Mouse (Mus musculus) hematopoietic stem cell, adult 5-6 weeks (primary cell): ENCODE data around the gene Olfr523. TPM values are rescaled to one million over a fixed set of nuclear protein-coding genes. Genes with fewer than 3 reads are reported as not detected.

ENCODE experiments used
- ATAC-seq, 2 experiments: fragments of 125-278 bp in 1 of 2; replicated peaks in 1 of 2; 2 replicates each; pipeline ENCODE4 v1.8.0; 2016 to 2017; ENCODE audit warnings: inconsistent platforms in 2 of 2, mild to moderate bottlenecking in 2 of 2, moderate number of reproducible peaks in 2 of 2, low read depth in 1 of 2, moderate TSS enrichment in 1 of 2; ENCODE audit not compliant: low FRiP score in 2 of 2, poor library complexity in 2 of 2, severe bottlenecking in 2 of 2, insufficient read depth in 1 of 2, low TSS enrichment in 1 of 2
- total RNA-seq: library from RNA; stranded (forward); fragments of 172-1452, 232-1000 nt; gene quantifications from 2 replicates; pipeline ENCODE4 v1.2.3, GENCODE M21; 2017

Gene Olfr523
- total RNA-seq, 1 experiment from 2014 or later = not detected

DNA sequence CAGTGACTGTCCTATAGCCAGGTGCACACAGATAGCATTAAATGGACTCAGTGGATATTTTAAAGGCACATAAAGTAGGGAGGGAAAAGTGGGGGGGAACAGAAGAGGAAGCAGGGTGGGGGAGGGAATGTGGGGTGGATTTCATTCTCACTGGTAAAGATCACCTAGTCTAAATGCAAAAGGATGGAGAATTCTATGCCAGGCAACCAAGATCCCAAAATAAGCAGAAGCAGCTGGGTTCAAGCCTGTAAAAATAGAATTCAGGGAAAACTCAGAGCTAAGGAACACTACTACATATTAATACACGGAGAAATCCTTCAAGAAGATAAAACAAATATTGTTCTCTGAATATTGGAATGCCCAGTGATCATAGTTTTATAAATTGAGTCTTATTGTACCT, 5.1 kb upstream of the Olfr523 start:
- no peak for ATAC-seq

DNA sequence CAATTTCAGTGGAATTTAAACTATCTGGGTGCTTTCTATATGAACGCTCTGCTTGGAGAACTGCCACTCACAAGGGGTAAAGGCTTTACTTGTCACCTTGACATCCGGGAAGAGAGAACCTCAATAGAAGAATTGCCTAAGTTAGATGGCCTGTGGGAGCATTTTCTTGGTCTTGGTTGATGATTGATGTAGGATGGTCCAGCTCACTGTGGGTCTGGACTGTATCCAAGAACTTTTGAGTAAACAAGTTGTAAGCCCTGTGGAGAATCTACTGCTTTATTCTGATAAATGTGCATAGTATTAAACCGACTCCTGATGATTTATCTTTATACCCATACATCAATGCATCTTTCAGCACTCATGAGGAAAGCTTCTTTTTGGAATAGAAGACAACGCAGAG, 3.6 kb upstream of the Olfr523 start:
- no peak for ATAC-seq

DNA sequence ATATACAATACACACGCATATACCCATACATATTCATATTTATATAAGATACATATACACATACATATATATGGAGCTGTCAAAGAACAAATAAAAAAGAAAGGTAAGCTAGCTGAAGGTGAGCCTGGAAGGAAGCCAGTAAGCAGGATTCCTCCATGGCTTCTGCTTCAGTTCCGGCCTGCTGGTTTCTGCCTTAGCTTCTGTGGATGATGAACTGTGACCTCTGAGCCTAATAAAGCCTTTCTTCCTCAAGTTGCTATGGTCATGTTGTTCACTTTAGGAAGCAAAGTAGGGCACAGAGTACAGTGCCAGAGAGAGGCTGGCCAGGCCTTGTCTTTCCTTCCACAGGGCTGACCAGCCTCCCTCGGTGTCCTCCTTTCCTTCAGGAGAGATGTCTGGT, 2.2 kb upstream of the Olfr523 start:
- ATAC-seq = no peak

DNA sequence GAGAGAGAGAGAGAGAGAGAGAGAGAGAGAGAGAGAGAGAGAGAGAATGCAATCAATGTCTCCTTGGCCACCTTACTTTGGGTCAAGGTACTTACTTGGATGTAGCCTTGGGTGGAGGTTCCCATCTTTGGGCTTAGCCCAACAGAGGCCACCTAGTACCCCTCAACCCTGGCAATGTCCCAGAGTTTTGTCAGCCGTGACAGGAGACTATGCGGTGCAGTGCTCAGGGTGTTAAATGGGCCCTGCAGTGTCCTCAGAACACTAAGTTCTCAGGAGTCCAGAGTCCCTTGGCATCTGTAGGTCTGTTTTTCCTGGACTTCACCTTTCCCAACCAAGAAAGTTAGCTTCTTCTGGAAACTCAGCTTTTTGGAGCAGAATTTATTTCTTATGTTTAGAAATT, 6.2 kb downstream of the Olfr523 start:
- no peak for ATAC-seq

DNA sequence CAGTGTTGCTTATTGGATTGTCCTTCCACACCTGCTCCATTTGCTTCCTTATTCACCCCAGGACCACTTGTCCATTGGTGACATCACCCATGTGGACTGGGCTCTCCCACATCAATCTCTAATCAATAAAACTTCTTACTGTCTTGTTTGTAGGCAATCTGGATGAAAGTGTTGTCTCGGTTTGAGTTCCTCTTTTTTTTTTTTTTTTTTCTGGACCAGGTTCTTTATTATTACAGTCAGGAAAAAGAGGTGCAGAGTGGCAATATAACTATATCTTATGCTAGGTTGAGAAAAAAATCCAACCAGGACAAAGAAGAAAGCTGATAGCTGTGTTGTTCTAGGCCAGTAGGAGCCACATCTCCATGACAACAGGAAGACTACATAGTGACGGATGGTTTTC, 7.7 kb downstream of the Olfr523 start:
- no peak for ATAC-seq

DNA sequence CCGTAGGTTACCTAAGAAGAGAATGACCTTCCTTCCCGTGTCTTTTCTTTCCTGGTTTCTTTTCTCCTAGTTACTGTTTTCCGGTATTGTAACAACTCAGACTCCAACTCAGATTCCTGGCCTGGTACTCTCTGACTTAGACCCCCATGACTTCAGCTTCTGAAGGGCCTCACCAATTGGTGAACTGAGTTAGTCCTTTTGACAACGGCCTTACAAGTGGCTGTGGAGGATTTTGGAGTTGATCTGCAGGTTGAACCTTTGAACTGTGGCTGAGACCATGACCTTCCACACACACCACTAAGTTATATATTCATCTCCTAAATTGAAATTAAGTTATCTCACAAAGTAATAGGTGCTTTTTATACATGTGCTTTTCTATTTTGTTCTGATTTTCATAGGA, 11.2 kb downstream of the Olfr523 start:
- no peak for ATAC-seq

DNA sequence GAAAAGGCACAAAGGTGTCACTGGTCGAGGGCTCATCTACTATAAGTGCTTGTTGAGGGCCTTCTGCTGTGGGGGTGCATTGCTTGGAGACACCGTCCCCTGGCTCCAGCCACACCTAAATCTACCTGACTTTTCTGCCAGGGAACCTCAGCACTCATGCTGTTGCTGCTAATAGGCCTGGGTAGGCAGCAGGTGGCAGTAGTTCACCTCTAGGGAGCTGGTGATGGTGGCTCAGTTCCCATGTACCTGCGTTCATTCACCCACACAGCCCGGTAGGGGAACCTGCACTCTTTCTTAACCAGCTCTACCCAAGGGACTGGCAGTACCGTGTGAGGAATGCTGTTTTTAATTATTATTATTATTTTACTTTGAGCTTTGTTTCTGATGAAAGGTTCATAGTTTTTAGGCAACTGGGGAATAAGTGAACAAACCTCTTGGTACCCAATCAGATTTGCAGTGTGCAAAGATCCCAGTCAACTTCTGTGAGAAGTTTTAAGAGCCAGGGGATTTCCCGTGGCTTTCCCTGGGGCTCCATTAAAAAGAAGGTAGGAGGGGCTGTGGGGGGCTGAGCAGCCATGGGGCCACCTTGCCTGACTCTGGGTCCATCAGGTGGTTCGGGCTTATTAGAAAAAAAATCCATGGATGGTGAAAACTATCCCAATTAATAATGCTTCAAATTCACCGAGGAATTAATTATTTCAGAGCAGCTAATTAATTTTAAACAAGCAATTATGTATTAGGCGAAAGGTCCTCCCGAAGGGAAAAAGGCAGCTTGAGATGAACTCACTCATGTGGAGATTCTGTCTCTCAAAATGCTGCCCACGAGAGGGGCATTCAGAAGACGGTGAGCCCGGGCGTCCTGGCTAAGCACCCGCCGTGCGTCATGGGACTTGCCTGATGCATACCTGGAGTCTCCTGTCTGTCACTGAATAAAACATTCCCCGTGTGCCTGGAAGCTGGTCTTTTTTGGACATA, 13.9 kb downstream of the Olfr523 start:
- no peak for ATAC-seq

DNA sequence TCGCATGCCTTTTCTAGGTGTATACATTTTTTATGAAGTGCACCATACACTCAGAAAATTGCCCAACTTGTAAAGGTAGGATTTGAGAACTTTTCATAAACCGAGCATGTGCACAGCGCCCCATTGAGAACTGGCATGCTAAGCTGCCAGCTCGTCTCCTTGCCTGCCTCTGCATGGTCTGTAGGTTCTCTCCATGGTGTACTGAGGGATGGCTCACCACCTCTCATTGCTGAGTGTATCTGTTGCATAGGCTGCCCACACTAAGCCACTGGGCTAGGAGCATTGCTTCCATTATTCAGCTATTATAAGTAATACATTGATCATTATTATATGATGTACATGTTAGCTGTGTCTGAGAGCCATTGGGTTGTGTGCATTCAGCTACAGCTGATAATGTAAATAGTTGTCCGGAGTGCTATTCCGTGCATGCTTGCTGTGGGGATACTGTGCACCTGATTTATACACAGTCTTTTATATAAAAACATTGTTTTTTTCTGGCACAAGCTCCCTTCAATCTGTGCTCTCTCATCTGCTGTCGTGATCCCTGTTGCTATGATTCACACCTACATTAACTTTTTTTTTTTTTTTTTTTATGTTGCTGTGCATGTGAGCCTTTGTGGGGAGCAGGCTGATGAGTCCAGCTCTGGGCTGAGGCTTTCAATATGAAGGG, 14.8 kb downstream of the Olfr523 start:
- ATAC-seq = no peak

DNA sequence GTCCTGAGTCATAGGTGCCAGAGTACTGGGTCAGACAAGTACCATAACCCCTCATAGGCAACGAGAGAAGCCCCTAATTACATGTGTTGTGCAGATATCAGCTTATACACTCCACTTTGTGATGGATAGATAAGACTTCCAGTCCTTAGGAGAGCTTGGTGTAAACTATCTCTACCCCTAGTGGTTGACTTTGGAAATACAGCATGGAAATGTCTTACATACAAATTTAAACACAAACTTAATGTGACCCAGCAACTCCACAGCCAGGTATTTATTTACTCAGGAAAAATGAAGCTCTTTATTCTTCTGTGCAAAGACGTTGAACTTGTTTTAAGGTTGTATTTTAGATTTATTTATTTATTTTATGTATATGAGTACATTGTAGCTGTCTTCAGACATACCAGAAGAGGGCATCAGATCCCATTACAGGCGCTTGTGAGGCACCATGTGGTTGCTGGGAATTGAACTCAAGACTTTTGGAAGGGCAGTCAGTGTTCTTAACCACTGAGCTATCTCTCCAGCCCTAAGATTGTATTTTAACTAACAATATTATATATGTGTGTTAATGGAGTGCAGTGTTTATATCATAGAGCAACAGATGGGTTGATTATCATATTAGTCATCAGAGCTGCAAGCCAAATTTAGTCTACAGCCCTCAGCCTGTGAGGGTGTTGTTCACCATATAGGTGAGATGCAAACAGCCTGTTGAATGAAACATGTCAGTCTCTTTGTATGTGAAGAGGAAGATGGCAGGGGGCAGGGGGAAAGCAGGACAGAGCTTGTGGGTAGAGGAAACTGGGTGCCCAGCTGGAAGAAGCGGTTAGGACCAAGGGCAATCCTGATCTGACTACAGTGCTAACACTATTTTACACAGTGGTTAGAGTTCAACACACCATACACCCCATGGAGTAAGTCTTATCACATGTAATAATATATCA, 15.6 kb downstream of the Olfr523 start:
- 0 out of 4 replicates have a peak, but pooled peaks of 1 of the 2 experiments have one; percentile 45 for ATAC-seq

DNA sequence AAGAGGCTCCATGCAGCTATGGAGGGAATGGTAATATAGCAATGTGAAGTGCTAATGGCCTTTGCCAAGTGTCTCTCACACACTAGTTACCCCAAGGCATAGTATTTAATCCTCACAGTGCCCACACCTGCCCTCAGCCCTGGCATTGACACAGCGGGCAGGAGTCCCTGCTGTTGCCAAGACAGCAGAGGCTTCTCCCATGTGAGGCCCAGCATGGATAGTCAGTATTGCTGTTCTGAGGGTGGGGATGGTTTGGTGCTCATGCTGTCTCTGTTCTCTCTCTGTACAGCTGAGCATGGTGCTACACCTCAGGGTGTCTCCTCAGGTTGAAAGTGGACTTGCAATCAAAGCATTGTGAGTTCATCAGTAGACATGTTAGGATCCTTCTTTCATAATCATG, 17.4 kb downstream of the Olfr523 start:
- no peak for ATAC-seq

DNA sequence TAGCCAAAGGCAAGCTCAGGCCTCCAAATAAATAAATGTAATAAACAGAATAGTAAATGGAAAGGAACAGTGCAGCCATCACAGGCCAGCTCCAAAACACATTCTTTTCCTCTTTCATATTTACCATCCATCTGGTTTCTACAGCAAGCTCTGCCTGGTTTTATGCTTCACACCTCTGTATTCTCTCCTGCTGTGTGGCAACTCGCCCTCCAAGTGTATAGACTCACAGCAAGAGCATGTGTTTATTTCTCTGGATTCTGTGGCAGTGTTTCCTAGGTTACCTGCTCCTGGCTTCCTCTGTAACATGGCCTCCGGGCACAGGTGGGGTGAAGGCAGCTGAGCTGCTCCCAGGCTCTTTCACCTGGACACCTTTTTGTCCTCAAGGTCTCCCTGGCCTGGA, 19.4 kb downstream of the Olfr523 start:
- ATAC-seq = no peak

DNA sequence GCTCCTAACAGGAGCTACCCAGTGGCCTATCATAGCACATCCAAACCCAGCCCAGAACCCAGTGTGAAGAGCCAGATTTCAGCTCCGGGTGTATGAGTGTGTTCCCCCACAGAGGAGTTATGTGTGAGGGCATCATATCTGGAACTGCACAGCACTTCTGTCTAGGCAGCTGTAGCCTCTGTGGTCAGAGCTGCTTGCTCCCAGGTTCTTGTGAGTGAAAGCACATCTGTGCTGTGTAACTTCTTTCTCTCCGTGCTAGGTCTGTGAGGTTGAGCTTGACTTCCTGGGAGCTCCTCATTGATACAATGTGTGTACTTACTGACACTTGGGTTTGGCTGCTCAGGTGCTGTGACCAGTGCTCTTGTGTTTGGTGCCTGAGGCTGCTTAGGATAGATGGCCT, 19.8 kb downstream of the Olfr523 start:
- no peak for ATAC-seq

DNA sequence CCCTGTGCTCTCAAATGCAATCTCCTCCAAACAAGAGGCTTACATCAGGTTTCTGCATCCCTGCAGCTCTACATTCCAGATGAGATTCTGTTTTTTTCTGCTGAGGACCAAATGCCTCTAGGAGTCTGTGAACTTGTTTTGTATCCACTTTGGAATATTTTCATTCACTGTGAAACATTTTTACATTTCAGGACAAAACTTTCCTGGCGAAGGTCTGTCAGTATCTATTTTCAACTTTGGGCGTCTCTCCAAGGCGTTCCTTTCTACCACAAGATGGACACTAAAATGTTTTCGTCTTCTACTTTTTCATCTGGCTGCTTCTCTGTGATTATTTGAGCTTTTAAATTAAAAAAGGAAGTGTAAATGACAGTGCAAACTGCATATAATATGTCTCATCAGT, 21.0 kb downstream of the Olfr523 start:
- ATAC-seq = no peak

DNA sequence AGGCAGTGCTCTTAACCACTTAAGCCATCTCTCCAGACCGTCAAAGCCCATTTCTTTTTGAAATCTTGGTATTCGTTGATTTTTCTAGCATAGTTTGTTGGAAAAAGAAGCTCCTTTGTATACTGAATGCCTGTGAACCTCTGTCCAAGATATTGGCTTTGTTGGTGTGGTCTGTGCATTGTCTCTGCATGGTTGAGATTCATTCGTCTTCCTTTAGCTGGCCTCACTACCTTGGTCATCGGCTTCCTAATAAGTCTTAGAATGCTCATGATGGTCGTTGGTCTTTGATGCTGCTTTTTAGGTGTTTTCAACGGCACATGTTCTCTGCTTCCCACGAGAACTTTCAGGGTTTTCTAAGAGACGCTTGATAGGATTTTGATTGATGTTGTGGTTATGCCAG, 23.0 kb downstream of the Olfr523 start:
- no peak for ATAC-seq

DNA sequence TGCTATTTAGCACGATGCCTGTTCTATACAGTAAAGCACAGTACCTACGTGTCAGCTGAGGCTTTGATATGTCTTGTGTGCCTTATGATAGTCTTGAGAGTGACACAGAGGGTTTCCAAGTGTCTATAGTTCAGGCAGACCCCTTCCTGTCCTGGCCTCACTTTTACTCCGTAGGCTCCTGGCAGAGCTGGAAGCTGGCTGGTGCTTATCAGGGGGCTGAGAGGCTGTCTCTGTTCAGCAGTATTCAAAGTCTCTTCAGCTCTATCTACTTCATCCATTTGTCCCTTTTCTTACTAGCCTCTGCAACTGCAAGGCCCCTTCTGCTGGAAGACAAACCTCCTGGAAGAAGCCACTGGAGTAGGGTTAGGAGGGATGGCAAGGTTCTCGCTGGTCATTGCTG, 28.1 kb downstream of the Olfr523 start:
- no peak for ATAC-seq

DNA sequence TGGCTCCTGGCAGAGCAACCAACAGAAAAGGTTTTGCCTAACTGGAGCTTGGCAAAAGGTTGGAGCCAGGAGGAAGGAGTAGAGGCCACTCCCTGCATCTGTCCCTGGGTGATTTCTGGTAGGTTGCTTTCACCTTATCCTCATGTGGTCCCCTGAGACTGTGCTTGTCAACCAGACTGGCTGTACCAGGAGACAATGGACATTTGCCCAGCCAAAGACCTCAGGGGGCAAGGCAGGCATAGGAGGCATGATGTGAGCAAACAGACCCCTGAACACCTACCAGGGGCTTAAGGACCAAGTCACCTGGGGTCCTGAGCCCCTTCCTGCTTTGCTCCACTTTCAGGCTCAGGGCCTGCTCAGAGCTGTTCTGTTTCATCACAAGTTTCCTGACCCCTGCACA, 32.8 kb downstream of the Olfr523 start, which contains the start of gene Olfr524:
Olfr524 (minus strand) TSS at position 101 of the 400 bp plus-strand sequence.
- no peak for ATAC-seq

DNA sequence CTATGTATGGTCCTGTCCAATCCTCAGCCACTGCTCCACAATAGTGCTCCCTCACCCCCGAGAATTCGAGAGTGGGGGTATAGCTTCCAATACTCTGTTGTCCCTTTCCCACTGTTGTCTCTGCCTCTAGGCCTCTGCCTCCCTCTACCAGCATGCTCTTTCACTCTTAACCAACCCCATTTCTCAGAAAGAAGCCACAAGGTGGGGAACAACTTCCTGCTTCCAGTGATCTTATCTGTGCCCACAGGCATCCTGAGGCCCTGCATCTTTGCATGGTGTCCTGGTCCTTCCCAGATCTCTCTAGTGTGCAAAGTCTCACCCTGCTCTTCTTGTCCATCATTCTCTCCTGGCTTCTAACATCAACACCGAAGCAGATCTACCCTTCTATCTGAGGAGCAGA, 33.9 kb downstream of the Olfr523 start:
- ATAC-seq = 0 out of 4 replicates have a peak, but pooled peaks of 1 of the 2 experiments have one; percentile 18
